Mouse (Mus musculus) kidney, embryonic 16.5 days (tissue): Measurements from ENCODE around the gene Fgf5. TPM values are rescaled to one million over a fixed set of nuclear protein-coding genes. Genes with fewer than 3 reads are reported as not detected.

Experiments used
- ATAC-seq: fragments of 200-750 bp; cut with Nextera tagmentation; 2 replicates; pipeline ENCODE4 v1.8.0; 2017; ENCODE audit warnings: moderate TSS enrichment; ENCODE audit not compliant: low FRiP score, low TSS enrichment
- H3K27ac ChIP-seq: fragments of 300-500 bp; sonication (generic); 2 replicates; pipeline ENCODE4 v1.5.1; 2014; ENCODE audit warnings: low read length
- H3K27me3 ChIP-seq: fragments of 300-500 bp; sonication (generic); 2 replicates; pipeline ENCODE4 v1.6.1; 2014; ENCODE audit warnings: low read length, control low read depth, mixed read lengths; ENCODE audit not compliant: insufficient read depth
- H3K36me3 ChIP-seq: fragments of 300-500 bp; sonication (generic); 2 replicates; pipeline ENCODE4 v1.6.1; 2014; ENCODE audit warnings: low read length, control low read depth, mixed read lengths; ENCODE audit not compliant: insufficient read depth
- H3K4me1 ChIP-seq: fragments of 300-500 bp; sonication (generic); 2 replicates; pipeline ENCODE4 v1.6.1; 2014; ENCODE audit warnings: low read length, control low read depth, mixed read lengths; ENCODE audit not compliant: insufficient read depth
- H3K4me2 ChIP-seq: fragments of 300-500 bp; sonication (generic); replicated peaks from 2 replicates; pipeline ENCODE4 v1.6.1; 2014; ENCODE audit warnings: low read depth, low read length
- H3K4me3 ChIP-seq: fragments of 300-500 bp; sonication (generic); 2 replicates; pipeline ENCODE4 v1.5.1; 2014; ENCODE audit warnings: mild to moderate bottlenecking, low read length
- H3K9ac ChIP-seq: fragments of 300-500 bp; sonication (generic); replicated peaks from 2 replicates; pipeline ENCODE4 v1.6.1; 2014; ENCODE audit warnings: low read length
- H3K9me3 ChIP-seq: fragments of 300-500 bp; sonication (generic); 2 replicates; pipeline ENCODE4 v1.6.1; 2016; ENCODE audit warnings: low read length, control low read depth
- WGBS: fragments of 180-500 bp; shearing (Covaris S2); extraction: QIAGEN DNeasy Blood & Tissue Kit; methylation state at CpG from one replicate; pipeline ENCODE4 v1.1.7; 2014; 5-methylcytosine and 5-hydroxymethylcytosine counted together
- polyA plus RNA-seq: library from polyadenylated mRNA; unstranded; fragments of >200 nt; fragmentation: Nextera tagmentation; extraction: Ambion mirVana; gene quantifications from 2 replicates; pipeline ENCODE4 v1.2.1, GENCODE M21; 2015

The Fgf5 gene
- polyA plus RNA-seq, 1 experiment from 2014 or later = 0.12 TPM

DNA sequence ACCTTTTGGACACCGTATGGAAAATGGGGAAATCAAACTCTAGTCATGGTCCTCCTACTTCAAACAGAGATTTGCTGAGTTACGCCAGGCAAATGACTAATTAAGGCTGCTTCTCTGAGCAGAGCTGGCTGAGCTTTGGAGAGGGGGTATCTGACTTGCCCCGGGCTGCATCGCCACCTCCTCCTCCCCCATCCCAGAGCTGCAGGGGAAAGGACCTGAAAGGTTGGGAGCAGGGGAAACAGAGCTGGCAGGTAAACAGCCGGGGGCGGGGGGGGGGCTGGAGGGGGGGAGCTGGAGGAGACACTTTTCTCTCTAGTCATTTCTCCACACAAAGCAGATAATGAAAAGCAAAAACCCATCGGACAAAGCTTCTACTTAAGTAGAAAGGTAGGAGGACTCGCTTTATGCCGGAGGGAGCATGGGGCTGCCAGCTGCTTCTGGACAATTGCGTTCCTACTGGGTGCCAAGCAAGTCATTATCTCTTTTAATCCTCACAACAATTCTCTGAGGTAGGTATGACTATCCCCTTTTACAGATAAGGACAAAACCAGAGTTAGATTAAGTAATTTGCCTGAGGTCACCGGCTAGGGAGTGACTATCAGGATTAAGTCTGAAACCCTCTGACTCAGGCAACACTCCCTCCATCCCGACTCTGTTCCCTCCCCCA lies 39.2 kb downstream of the Fgf5 start:
- peak overlapping the region; percentile 24 for H3K4me3 ChIP-seq
- peaks cover 9% of the 10 kb centered on the region; the same call in 1 of the 2 replicates for H3K4me1 ChIP-seq
- H3K36me3 ChIP-seq = no peaks in the 10 kb centered on the region
- H3K27ac ChIP-seq = no peak overlapping the region
- ATAC-seq = no peak
- H3K27me3 ChIP-seq = peaks cover 30% of the 10 kb centered on the region
- H3K9ac ChIP-seq = no peak overlapping the region
- H3K9me3 ChIP-seq = no peaks in the 10 kb centered on the region
- 3% methylated on average over 12 of the region's 12 CpGs for WGBS
- H3K4me2 ChIP-seq = peak overlapping the region; percentile 41

DNA sequence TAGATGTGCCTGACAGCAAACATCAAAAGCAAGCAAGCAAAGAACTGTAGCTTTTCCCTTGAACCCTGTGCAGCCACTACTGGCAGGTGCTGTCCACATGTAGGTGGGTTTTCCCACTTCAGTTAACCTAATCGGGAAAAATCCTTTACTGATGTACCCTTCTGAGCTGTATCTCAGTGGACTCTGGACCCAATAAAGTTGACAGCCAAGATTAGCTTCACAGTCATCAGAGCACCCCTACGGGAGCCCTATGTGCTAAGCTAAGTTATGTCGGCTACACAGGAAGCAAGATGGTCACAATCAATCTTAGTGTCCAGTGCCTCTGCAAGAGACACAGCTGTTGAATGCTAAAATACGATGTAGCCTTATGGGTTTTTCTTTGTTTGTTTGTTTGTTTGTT lies 46.1 kb downstream of the Fgf5 start:
- no peak overlapping the region for H3K9ac ChIP-seq
- H3K27me3 ChIP-seq = no peaks in the 10 kb centered on the region
- H3K4me1 ChIP-seq = no peaks in the 10 kb centered on the region
- H3K9me3 ChIP-seq = no peaks in the 10 kb centered on the region
- no peak for ATAC-seq
- no peaks in the 10 kb centered on the region for H3K36me3 ChIP-seq
- 61% methylated on average over 4 of the region's 4 CpGs for WGBS
- no peak overlapping the region for H3K4me3 ChIP-seq
- no peak overlapping the region for H3K27ac ChIP-seq
- H3K4me2 ChIP-seq = no peak overlapping the region

DNA sequence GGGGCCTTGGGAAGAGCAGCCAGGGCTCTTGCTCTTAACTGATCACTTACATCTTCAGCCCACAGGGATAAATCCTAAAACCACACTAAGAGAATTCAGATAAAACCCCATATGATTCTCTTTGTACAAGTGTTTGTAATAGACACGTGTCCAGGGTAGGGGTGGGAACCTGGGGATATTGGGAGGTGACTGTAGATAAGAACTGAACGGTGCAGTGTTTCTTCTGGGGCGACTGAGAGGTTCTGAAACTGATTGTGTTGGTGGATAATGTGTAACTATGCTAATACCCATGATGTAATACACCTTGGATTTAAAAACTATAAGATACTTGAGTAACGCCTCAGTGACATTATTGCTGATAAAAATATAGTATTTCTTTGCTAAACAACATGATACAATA lies 51.7 kb downstream of the Fgf5 start:
- no peak overlapping the region for H3K4me3 ChIP-seq
- no peaks in the 10 kb centered on the region for H3K27me3 ChIP-seq
- H3K36me3 ChIP-seq = no peaks in the 10 kb centered on the region
- H3K4me2 ChIP-seq = no peak overlapping the region
- ATAC-seq = no peak
- no peak overlapping the region for H3K27ac ChIP-seq
- 80% methylated on average over 4 of the region's 4 CpGs for WGBS
- H3K9ac ChIP-seq = no peak overlapping the region
- no peaks in the 10 kb centered on the region for H3K4me1 ChIP-seq
- no peaks in the 10 kb centered on the region for H3K9me3 ChIP-seq

DNA sequence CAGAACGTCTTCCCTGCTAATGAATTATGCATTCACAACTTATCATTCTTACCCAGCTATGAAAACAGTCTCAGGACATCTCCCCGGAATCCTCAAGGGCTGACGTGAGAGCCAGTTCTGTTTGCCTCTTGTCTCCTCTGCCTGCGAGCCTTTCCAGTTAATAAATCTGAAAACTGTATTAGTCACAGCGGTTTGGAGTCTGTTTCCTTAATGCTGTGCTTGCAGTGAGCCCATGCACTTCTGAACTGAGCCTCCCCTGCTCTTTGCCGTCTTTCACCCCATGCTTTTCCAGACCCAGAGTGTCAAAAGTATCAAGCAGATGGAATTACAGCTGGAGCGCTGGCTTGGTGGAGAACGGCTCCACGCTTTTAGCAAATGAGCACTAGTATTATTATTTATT lies 52.5 kb downstream of the Fgf5 start:
- no peak overlapping the region for H3K9ac ChIP-seq
- no peaks in the 10 kb centered on the region for H3K27me3 ChIP-seq
- ATAC-seq = peak; percentile 46; the same call in 1 of the 2 replicates
- no peaks in the 10 kb centered on the region for H3K9me3 ChIP-seq
- no peak overlapping the region for H3K27ac ChIP-seq
- no peaks in the 10 kb centered on the region for H3K4me1 ChIP-seq
- H3K4me2 ChIP-seq = no peak overlapping the region
- 16% methylated on average over 9 of the region's 9 CpGs for WGBS
- no peaks in the 10 kb centered on the region for H3K36me3 ChIP-seq
- H3K4me3 ChIP-seq = no peak overlapping the region

DNA sequence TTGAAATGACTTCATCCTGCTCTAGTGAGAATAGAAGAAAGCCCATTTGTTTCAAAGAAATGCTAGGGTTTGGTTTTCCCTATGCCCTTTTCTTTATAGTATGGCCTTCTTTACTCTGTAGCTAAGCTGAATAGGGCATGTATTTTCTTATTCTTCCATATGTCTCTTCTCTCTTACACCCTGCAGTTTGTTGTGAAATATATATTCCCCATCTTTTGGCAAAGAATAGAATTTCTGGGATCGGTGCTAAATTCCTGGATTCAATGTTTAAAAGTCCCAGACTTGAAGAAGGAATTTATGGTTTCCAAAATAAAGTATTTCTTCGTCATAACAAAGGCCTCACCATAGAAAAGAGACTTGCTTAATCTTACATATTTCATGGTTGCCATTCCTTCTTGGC lies 72.6 kb downstream of the Fgf5 start:
- no peaks in the 10 kb centered on the region for H3K36me3 ChIP-seq
- H3K4me3 ChIP-seq = no peak overlapping the region
- no peak overlapping the region for H3K9ac ChIP-seq
- no peak overlapping the region for H3K27ac ChIP-seq
- peaks cover 4% of the 10 kb centered on the region; the same call in 1 of the 2 replicates for H3K4me1 ChIP-seq
- H3K4me2 ChIP-seq = no peak overlapping the region
- 79% methylated on average over 2 of the region's 2 CpGs for WGBS
- H3K27me3 ChIP-seq = peaks cover 14% of the 10 kb centered on the region
- ATAC-seq = no peak
- H3K9me3 ChIP-seq = no peaks in the 10 kb centered on the region

Other genes with a start within 250 kb of the Fgf5 start
- gene Antxr2, start 223.1 kb upstream of the Fgf5 start, polyA plus RNA-seq = 16.8 and 21.9 TPM in 2 replicates
- gene Prdm8, start 87.0 kb upstream of the Fgf5 start, polyA plus RNA-seq = 0.04 TPM in 1 of 2 replicates, not detected in the other
- 0.48 and 0.56 TPM in 2 replicates for gene Cfap299, start 75.1 kb downstream of the Fgf5 start, polyA plus RNA-seq